Mouse (Mus musculus) heart, adult 2 months (tissue): ENCODE measurements around the gene Psma3. TPM values are rescaled to one million over a fixed set of nuclear protein-coding genes. Genes with fewer than 3 reads are reported as not detected.
A peak's percentile ranks its signal among the peaks of the same experiment; 100 is the strongest.

Source experiments
- DNase-seq, 2 experiments: peaks; one replicate each; pipeline ENCODE4 v3.0.0; 2021
- H3K27ac ChIP-seq: fragments of 200-600 bp; 2 replicates; pipeline ENCODE4 v1.8.1; 2022
- H3K27me3 ChIP-seq: fragments of 200-500 bp; 2 replicates; pipeline ENCODE4 v1.6.1; 2012; ENCODE audit warnings: mild to moderate bottlenecking, low read length, inconsistent platforms, mixed read lengths; ENCODE audit not compliant: control insufficient read depth, insufficient read depth
- H3K36me3 ChIP-seq: fragments of 200-500 bp; 2 replicates; pipeline ENCODE4 v1.6.1; 2012; ENCODE audit warnings: low read length, inconsistent platforms; ENCODE audit not compliant: control insufficient read depth, insufficient read depth
- H3K4me1 ChIP-seq: fragments of 200-500 bp; 2 replicates; pipeline ENCODE4 v1.6.1; 2011; ENCODE audit warnings: low read length; ENCODE audit not compliant: control insufficient read depth, insufficient read depth
- H3K4me3 ChIP-seq: fragments of 200-600 bp; 2 replicates; pipeline ENCODE4 v1.8.1; 2022
- H3K79me2 ChIP-seq: fragments of 200-500 bp; replicated peaks from 2 replicates; pipeline ENCODE4 v1.6.1; 2012; ENCODE audit warnings: mild to moderate bottlenecking, inconsistent platforms, low read length, moderate library complexity, mixed read lengths; ENCODE audit not compliant: control insufficient read depth, insufficient read depth
- H3K9ac ChIP-seq: fragments of 200-500 bp; 2 replicates; pipeline ENCODE4 v1.6.1; 2012; ENCODE audit warnings: low read depth, mild to moderate bottlenecking, control low read depth, inconsistent platforms, low read length, mixed read lengths
- CTCF ChIP-seq: fragments of 200-600 bp; IDR thresholded peaks from 2 replicates; pipeline ENCODE4 v1.8.1; 2022; ENCODE audit warnings: antibody characterized with exemption, mild to moderate bottlenecking, moderate library complexity
- EP300 ChIP-seq: fragments of 200-500 bp; IDR thresholded peaks from 2 replicates; pipeline ENCODE4 v1.6.1; 2011; ENCODE audit warnings: low read depth, low read length, control low read depth; ENCODE audit not compliant: insufficient read depth
- POLR2A ChIP-seq: fragments of 200-500 bp; IDR thresholded peaks from 2 replicates; pipeline ENCODE4 v1.6.1; 2011; ENCODE audit warnings: mild to moderate bottlenecking, low read depth, low read length, control low read depth; ENCODE audit not compliant: insufficient read depth
- WGBS: fragments of 180-500 bp; shearing (Covaris S2); methylation state at CpG from one replicate; pipeline ENCODE4 v1.1.7; 2018; 5-methylcytosine and 5-hydroxymethylcytosine counted together
- intact Hi-C: fragments of 180-260 bp; cut with DNase I; formaldehyde crosslinking; loops from one replicate; pipeline ENCODE4 v1.15.1; 2025
- polyA plus RNA-seq: library from polyadenylated mRNA; depleted of rRNA; stranded (reverse); fragments of >200 nt; gene quantifications from 2 replicates; pipeline ENCODE4 v1.2.3, GENCODE M21; 2012
- total RNA-seq, 2 experiments: library from RNA; stranded (reverse); gene quantifications; 2 replicates each; pipeline ENCODE4 v1.2.3; 2021

The Psma3 gene
- total and polyA plus RNA-seq, 3 experiments, result 27.6 to 186 (median 174) TPM

- peaks cover 12% of the 10 kb centered on the region for H3K36me3 ChIP-seq
- no peak for DNase-seq
- no peak overlapping the region for H3K27ac ChIP-seq
- TF ChIP-seq CTCF (no peak), EP300 (no peak), POLR2A (no peak)
- WGBS, result 86% methylated on average over 7 of the region's 7 CpGs
- H3K27me3 ChIP-seq, result no peaks in the 10 kb centered on the region
- peaks cover 5% of the 10 kb centered on the region for H3K4me1 ChIP-seq
- intact Hi-C loops, result no loop called here
- no peak overlapping the region for H3K4me3 ChIP-seq
- H3K79me2 ChIP-seq, result peaks cover 6% of the 10 kb centered on the region
- H3K9ac ChIP-seq, result no peak overlapping the region
Measured at GRCm38 (mm10) chr12:70978345-70978744, 3.9 kb downstream of the Psma3 start.

DNA sequence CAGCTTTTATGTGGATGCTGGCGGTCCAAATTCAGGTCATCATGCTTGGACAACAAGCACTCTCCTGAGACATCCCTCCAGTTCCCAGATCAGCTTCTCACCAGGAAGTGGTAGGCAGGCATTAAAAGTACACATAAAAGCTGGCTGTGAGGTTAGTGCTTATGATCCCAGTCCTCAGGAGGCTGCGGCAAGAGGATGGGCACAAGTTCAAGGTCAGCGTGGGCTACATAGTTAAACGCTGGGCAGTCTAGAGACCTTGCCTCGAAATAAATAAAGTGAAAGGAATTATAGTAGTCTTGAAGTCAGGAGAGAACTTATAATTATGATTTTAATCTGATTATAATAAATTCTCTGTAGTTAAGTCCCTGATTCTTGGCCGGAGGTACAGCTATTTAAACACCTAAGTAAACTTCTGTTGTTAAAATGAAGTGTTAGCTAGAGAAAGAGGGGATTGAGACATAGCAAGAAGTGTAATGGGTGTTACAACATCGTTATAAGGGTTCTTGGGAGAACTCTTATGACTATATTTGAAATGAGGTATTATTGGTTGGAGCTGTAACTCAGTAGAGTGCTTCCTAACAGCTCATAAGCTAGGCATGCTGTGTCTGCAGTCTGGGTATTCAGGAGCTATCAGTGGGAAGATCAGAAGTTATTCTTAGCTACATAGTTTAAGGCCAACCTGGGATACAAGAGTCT is 10.6 kb downstream of the Psma3 start:
- intact Hi-C loops, result no loop called here
- H3K27me3 ChIP-seq, result no peaks in the 10 kb centered on the region
- peaks cover 10% of the 10 kb centered on the region for H3K36me3 ChIP-seq
- no peak for DNase-seq
- H3K9ac ChIP-seq, result no peak overlapping the region
- no peak overlapping the region for H3K4me3 ChIP-seq
- H3K79me2 ChIP-seq, result peaks cover 5% of the 10 kb centered on the region; the same call in 1 of the 2 replicates
- TF ChIP-seq CTCF (no peak), EP300 (no peak), POLR2A (no peak)
- 88% methylated on average over 7 of the region's 7 CpGs for WGBS
- H3K4me1 ChIP-seq, result no peaks in the 10 kb centered on the region; the same call in 1 of the 2 replicates
- no peak overlapping the region for H3K27ac ChIP-seq

- peaks cover 17% of the 10 kb centered on the region for H3K36me3 ChIP-seq
- 92% methylated on average over 5 of the region's 5 CpGs for WGBS
- no peak overlapping the region for H3K27ac ChIP-seq
- H3K27me3 ChIP-seq, result no peaks in the 10 kb centered on the region
- no peak overlapping the region for H3K4me3 ChIP-seq
- no peak for DNase-seq
- H3K9ac ChIP-seq, result no peak overlapping the region
- no peak for TF ChIP-seq POLR2A
- no peak for TF ChIP-seq EP300
- TF ChIP-seq CTCF, result no peak
- peaks cover 5% of the 10 kb centered on the region for H3K4me1 ChIP-seq
- intact Hi-C loops, result no loop called here
- no peaks in the 10 kb centered on the region for H3K79me2 ChIP-seq
Measured at GRCm38 (mm10) chr12:70997225-70997624, 22.8 kb downstream of the Psma3 start.

GRCm38 (mm10) chr12:70999423-70999903 is 25.0 kb downstream of the Psma3 start:
- Histone ChIP-seq H3K4me3 (no peak overlapping the region), H3K36me3 (peaks cover 14% of the 10 kb centered on the region), H3K27ac (peak overlapping the region; percentile 74), H3K79me2 (no peaks in the 10 kb centered on the region), H3K4me1 (peaks cover 5% of the 10 kb centered on the region), H3K27me3 (no peaks in the 10 kb centered on the region), H3K9ac (peak overlapping the region; percentile 59)
- DNase-seq, result peak; percentile 49 to 62
- TF ChIP-seq POLR2A (no peak), CTCF (no peak), EP300 (no peak)
- WGBS, result 13% methylated on average over 5 of the region's 5 CpGs
- intact Hi-C loops, result no loop called here

DNA sequence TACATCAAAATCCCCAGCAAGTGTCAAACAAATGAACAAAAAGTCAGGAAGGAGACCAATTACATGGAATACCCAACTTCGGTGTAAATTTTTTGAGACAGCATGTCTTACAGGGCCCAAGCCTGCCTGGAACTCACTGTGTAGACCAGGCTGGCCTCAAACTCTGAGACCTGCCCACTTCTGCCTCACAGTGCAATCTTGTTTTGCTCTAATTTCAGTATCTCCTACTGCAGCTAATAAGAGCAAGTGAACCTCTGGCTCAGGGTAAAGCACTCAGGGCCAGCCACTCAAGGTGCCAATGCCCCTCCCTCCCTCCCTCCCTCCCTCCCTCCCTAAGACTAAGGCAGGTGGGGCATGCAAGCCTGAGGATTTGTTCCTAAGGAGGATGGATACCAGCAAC is 25.9 kb downstream of the Psma3 start:
- Histone ChIP-seq H3K4me1 (peaks cover 5% of the 10 kb centered on the region), H3K9ac (no peak overlapping the region), H3K27ac (peak overlapping the region; percentile 27; the same call in 1 of the 2 replicates), H3K27me3 (no peaks in the 10 kb centered on the region), H3K4me3 (no peak overlapping the region), H3K79me2 (no peaks in the 10 kb centered on the region), H3K36me3 (peaks cover 19% of the 10 kb centered on the region)
- WGBS, result 78% methylated on average over 1 of the region's 1 CpGs
- DNase-seq, result no peak
- TF ChIP-seq CTCF (no peak), EP300 (no peak), POLR2A (no peak)
- intact Hi-C loops, result no loop called here

- DNase-seq, result no peak
- WGBS, result 70% methylated on average over 6 of the region's 6 CpGs
Measured at GRCm38 (mm10) chr12:71001456-71001855, 27.0 kb downstream of the Psma3 start.

More at GRCm38 (mm10) chr12:71001456-71001855, 27.0 kb downstream of the Psma3 start:
- Histone ChIP-seq H3K36me3 (peaks cover 21% of the 10 kb centered on the region), H3K4me1 (peaks cover 5% of the 10 kb centered on the region), H3K27ac (peak overlapping the region; percentile 15; the same call in 1 of the 2 replicates), H3K27me3 (no peaks in the 10 kb centered on the region), H3K79me2 (no peaks in the 10 kb centered on the region), H3K4me3 (no peak overlapping the region), H3K9ac (no peak overlapping the region)
- no peak for TF ChIP-seq CTCF
- TF ChIP-seq EP300, result no peak
- no peak for TF ChIP-seq POLR2A
- intact Hi-C loops, result no loop called here
